Mouse (Mus musculus): Measurements from ENCODE around the gene Exoc3l4. TPM values are rescaled to one million over a fixed set of nuclear protein-coding genes. Genes with fewer than 3 reads are reported as not detected.

The Exoc3l4 gene
- polyA plus RNA-seq, 1 experiment = 23.2 TPM

GRCm38 (mm10) chr12:111469507-111469906, 52.7 kb downstream of the Exoc3l4 start:
- H3ac ChIP-seq (ENCODE audit: control insufficient read depth, insufficient read length) = no peak overlapping the region
- no peak overlapping the region for H3K4me3 ChIP-seq
- H3K4me2 ChIP-seq (ENCODE audit: low read depth) = no peak overlapping the region
- no peaks in the 10 kb centered on the region for H3K36me3 ChIP-seq (ENCODE audit: control insufficient read depth, insufficient read depth)
- TF ChIP-seq MYOD1 (IDR thresholded peaks at IDR 0.05; ENCODE audit: control insufficient read depth in 1 of 3, insufficient read length in 2 of 3, low read depth in 2 of 3) = no peak
- TF ChIP-seq CEBPB (IDR thresholded peaks at IDR 0.05; ENCODE audit: insufficient read depth, poor library complexity, severe bottlenecking) = no peak
- no peak for TF ChIP-seq TCF12 (IDR thresholded peaks at IDR 0.05; ENCODE audit: insufficient read depth, poor library complexity, severe bottlenecking)
- TF ChIP-seq POLR2AphosphoS2 (IDR thresholded peaks at IDR 0.05; ENCODE audit: insufficient read length, low read depth) = no peak
- TF ChIP-seq SRF (IDR thresholded peaks at IDR 0.05; ENCODE audit: control insufficient read depth, insufficient read length, low read depth) = no peak
- no peak for TF ChIP-seq REST (IDR thresholded peaks at IDR 0.05; ENCODE audit: insufficient read depth, insufficient read length)
- TF ChIP-seq TCF3 (IDR thresholded peaks at IDR 0.05; ENCODE audit: insufficient read length, low read depth) = no peak
- TF ChIP-seq POLR2A (IDR thresholded peaks at IDR 0.05; ENCODE audit: insufficient read length, low read depth) = no peak
- no peak for TF ChIP-seq USF1 (IDR thresholded peaks at IDR 0.05; ENCODE audit: low read depth)
- TF ChIP-seq MAX (IDR thresholded peaks at IDR 0.05; ENCODE audit: low read depth) = no peak
- TF ChIP-seq E2F4 (IDR thresholded peaks at IDR 0.05; ENCODE audit: insufficient read depth) = no peak
- no peak for TF ChIP-seq MYOG (IDR thresholded peaks at IDR 0.05; ENCODE audit: control insufficient read depth in 1 of 3, insufficient read depth in 1 of 3, insufficient read length in 2 of 3, low read depth in 2 of 3)
- H3K79me2 ChIP-seq (ENCODE audit: control insufficient read depth, insufficient read depth) = no peaks in the 10 kb centered on the region
- no peaks in the 10 kb centered on the region for H3K27me3 ChIP-seq (ENCODE audit: control insufficient read depth, insufficient read depth, insufficient read length)

- no peak overlapping the region for H3ac ChIP-seq (ENCODE audit: control insufficient read depth, insufficient read length)
- no peak overlapping the region for H3K4me3 ChIP-seq
- H3K4me2 ChIP-seq (ENCODE audit: low read depth) = no peak overlapping the region
- TF ChIP-seq POLR2A (IDR thresholded peaks at IDR 0.05; ENCODE audit: insufficient read length, low read depth) (no peak), TCF12 (IDR thresholded peaks at IDR 0.05; ENCODE audit: insufficient read depth, poor library complexity, severe bottlenecking) (no peak), POLR2AphosphoS2 (IDR thresholded peaks at IDR 0.05; ENCODE audit: insufficient read length, low read depth) (no peak), MYOG (IDR thresholded peaks at IDR 0.05; ENCODE audit: control insufficient read depth in 1 of 3, insufficient read depth in 1 of 3, insufficient read length in 2 of 3, low read depth in 2 of 3) (no peak), TCF3 (IDR thresholded peaks at IDR 0.05; ENCODE audit: insufficient read length, low read depth) (no peak), CEBPB (IDR thresholded peaks at IDR 0.05; ENCODE audit: insufficient read depth, poor library complexity, severe bottlenecking) (peak; percentile 78), MYOD1 (IDR thresholded peaks at IDR 0.05; ENCODE audit: control insufficient read depth in 1 of 3, insufficient read length in 2 of 3, low read depth in 2 of 3) (no peak), E2F4 (IDR thresholded peaks at IDR 0.05; ENCODE audit: insufficient read depth) (no peak), USF1 (IDR thresholded peaks at IDR 0.05; ENCODE audit: low read depth) (no peak)
- H3K79me2 ChIP-seq (ENCODE audit: control insufficient read depth, insufficient read depth) = no peaks in the 10 kb centered on the region
- H3K36me3 ChIP-seq (ENCODE audit: control insufficient read depth, insufficient read depth) = no peaks in the 10 kb centered on the region
- H3K27me3 ChIP-seq (ENCODE audit: control insufficient read depth, insufficient read depth, insufficient read length) = no peaks in the 10 kb centered on the region
These were observed 54.3 kb downstream of the Exoc3l4 start for GRCm38 (mm10) chr12:111471119-111471518.

- H3K79me2 ChIP-seq (ENCODE audit: control insufficient read depth, insufficient read depth) = no peaks in the 10 kb centered on the region
- H3K4me2 ChIP-seq (ENCODE audit: low read depth) = no peak overlapping the region
- H3K36me3 ChIP-seq (ENCODE audit: control insufficient read depth, insufficient read depth) = no peaks in the 10 kb centered on the region
- H3K4me3 ChIP-seq = no peak overlapping the region
- no peak for TF ChIP-seq POLR2AphosphoS2 (IDR thresholded peaks at IDR 0.05; ENCODE audit: insufficient read length, low read depth)
- TF ChIP-seq POLR2A (IDR thresholded peaks at IDR 0.05; ENCODE audit: insufficient read length, low read depth) = no peak
- no peak for TF ChIP-seq CEBPB (IDR thresholded peaks at IDR 0.05; ENCODE audit: insufficient read depth, poor library complexity, severe bottlenecking)
- no peak for TF ChIP-seq E2F4 (IDR thresholded peaks at IDR 0.05; ENCODE audit: insufficient read depth)
- no peak for TF ChIP-seq TCF12 (IDR thresholded peaks at IDR 0.05; ENCODE audit: insufficient read depth, poor library complexity, severe bottlenecking)
- no peak for TF ChIP-seq TCF3 (IDR thresholded peaks at IDR 0.05; ENCODE audit: insufficient read length, low read depth)
- TF ChIP-seq MAX (IDR thresholded peaks at IDR 0.05; ENCODE audit: low read depth) = no peak
- no peak for TF ChIP-seq MYOG (IDR thresholded peaks at IDR 0.05; ENCODE audit: control insufficient read depth in 1 of 3, insufficient read depth in 1 of 3, insufficient read length in 2 of 3, low read depth in 2 of 3)
- TF ChIP-seq MYOD1 (IDR thresholded peaks at IDR 0.05; ENCODE audit: control insufficient read depth in 1 of 3, insufficient read length in 2 of 3, low read depth in 2 of 3) = no peak
- TF ChIP-seq USF1 (IDR thresholded peaks at IDR 0.05; ENCODE audit: low read depth) = no peak
- no peak for TF ChIP-seq SRF (IDR thresholded peaks at IDR 0.05; ENCODE audit: control insufficient read depth, insufficient read length, low read depth)
- TF ChIP-seq REST (IDR thresholded peaks at IDR 0.05; ENCODE audit: insufficient read depth, insufficient read length) = no peak
- no peaks in the 10 kb centered on the region for H3K27me3 ChIP-seq (ENCODE audit: control insufficient read depth, insufficient read depth, insufficient read length)
- no peak overlapping the region for H3ac ChIP-seq (ENCODE audit: control insufficient read depth, insufficient read length)
These were observed 54.9 kb downstream of the Exoc3l4 start for GRCm38 (mm10) chr12:111471721-111472120.

GRCm38 (mm10) chr12:111472886-111473285, 56.1 kb downstream of the Exoc3l4 start:
- no peaks in the 10 kb centered on the region for H3K79me2 ChIP-seq (ENCODE audit: control insufficient read depth, insufficient read depth)
- no peaks in the 10 kb centered on the region for H3K27me3 ChIP-seq (ENCODE audit: control insufficient read depth, insufficient read depth, insufficient read length)
- TF ChIP-seq SRF (IDR thresholded peaks at IDR 0.05; ENCODE audit: control insufficient read depth, insufficient read length, low read depth) = no peak
- peak in 1 of 3 experiments; percentile 39 for TF ChIP-seq MYOG (IDR thresholded peaks at IDR 0.05; ENCODE audit: control insufficient read depth in 1 of 3, insufficient read depth in 1 of 3, insufficient read length in 2 of 3, low read depth in 2 of 3)
- peak in 2 of 3 experiments; percentile 31 to 39 for TF ChIP-seq MYOD1 (IDR thresholded peaks at IDR 0.05; ENCODE audit: control insufficient read depth in 1 of 3, insufficient read length in 2 of 3, low read depth in 2 of 3)
- no peak for TF ChIP-seq POLR2AphosphoS2 (IDR thresholded peaks at IDR 0.05; ENCODE audit: insufficient read length, low read depth)
- H3K4me3 ChIP-seq = no peak overlapping the region
- H3K4me2 ChIP-seq (ENCODE audit: low read depth) = no peak overlapping the region
- no peak overlapping the region for H3ac ChIP-seq (ENCODE audit: control insufficient read depth, insufficient read length)
- no peaks in the 10 kb centered on the region for H3K36me3 ChIP-seq (ENCODE audit: control insufficient read depth, insufficient read depth)

- Histone ChIP-seq H3K36me3 (ENCODE audit: control insufficient read depth, insufficient read depth) (no peaks in the 10 kb centered on the region), H3K79me2 (ENCODE audit: control insufficient read depth, insufficient read depth) (no peaks in the 10 kb centered on the region), H3K4me3 (no peak overlapping the region), H3K27me3 (ENCODE audit: control insufficient read depth, insufficient read depth, insufficient read length) (no peaks in the 10 kb centered on the region), H3ac (ENCODE audit: control insufficient read depth, insufficient read length) (no peak overlapping the region), H3K4me2 (ENCODE audit: low read depth) (no peak overlapping the region)
- TF ChIP-seq MYOG (IDR thresholded peaks at IDR 0.05; ENCODE audit: control insufficient read depth in 1 of 3, insufficient read depth in 1 of 3, insufficient read length in 2 of 3, low read depth in 2 of 3) (no peak), TCF3 (IDR thresholded peaks at IDR 0.05; ENCODE audit: insufficient read length, low read depth) (no peak), REST (IDR thresholded peaks at IDR 0.05; ENCODE audit: insufficient read depth, insufficient read length) (peak; percentile 17), SRF (IDR thresholded peaks at IDR 0.05; ENCODE audit: control insufficient read depth, insufficient read length, low read depth) (no peak), POLR2AphosphoS2 (IDR thresholded peaks at IDR 0.05; ENCODE audit: insufficient read length, low read depth) (no peak), MYOD1 (IDR thresholded peaks at IDR 0.05; ENCODE audit: control insufficient read depth in 1 of 3, insufficient read length in 2 of 3, low read depth in 2 of 3) (no peak), TCF12 (IDR thresholded peaks at IDR 0.05; ENCODE audit: insufficient read depth, poor library complexity, severe bottlenecking) (no peak), CEBPB (IDR thresholded peaks at IDR 0.05; ENCODE audit: insufficient read depth, poor library complexity, severe bottlenecking) (no peak)
These were observed 57.6 kb downstream of the Exoc3l4 start for GRCm38 (mm10) chr12:111474384-111474783.
